Mouse (Mus musculus) heart, postnatal 25 days (tissue): Measurements from ENCODE around the gene Cmklr1. TPM values are rescaled to one million over a fixed set of nuclear protein-coding genes. Genes with fewer than 3 reads are reported as not detected.
"Not testable (repeated sequence)": the region's sequence is repeated elsewhere in the genome, so short reads cannot be mapped to it uniquely, and the experiment has no call there.

Source experiments
- DNase-seq: peaks from one replicate; pipeline ENCODE4 v3.0.0; 2022; ENCODE audit warnings: low spot score
- intact Hi-C: fragments of 180-260 bp; cut with DNase I; formaldehyde crosslinking; loops from one replicate; pipeline ENCODE4 v1.15.1; 2025
- total RNA-seq, 2 experiments: library from RNA; stranded (reverse); gene quantifications; 2 replicates each; pipeline ENCODE4 v1.2.3; 2021

Cmklr1 gene
- total RNA-seq, 2 experiments from 2014 or later = 23.6 to 29.9 TPM

GRCm38 (mm10) chr5:113600181-113600580 lies 50.0 kb downstream of the Cmklr1 start:
- no peak for DNase-seq
- intact Hi-C loops = no loop called here

GRCm38 (mm10) chr5:113596780-113597353 lies 53.4 kb downstream of the Cmklr1 start:
- intact Hi-C loops = no loop called here
- no peak for DNase-seq

- intact Hi-C loops = no loop called here
- no peak for DNase-seq
Measured at GRCm38 (mm10) chr5:113596252-113596651, 54.0 kb downstream of the Cmklr1 start.

DNA sequence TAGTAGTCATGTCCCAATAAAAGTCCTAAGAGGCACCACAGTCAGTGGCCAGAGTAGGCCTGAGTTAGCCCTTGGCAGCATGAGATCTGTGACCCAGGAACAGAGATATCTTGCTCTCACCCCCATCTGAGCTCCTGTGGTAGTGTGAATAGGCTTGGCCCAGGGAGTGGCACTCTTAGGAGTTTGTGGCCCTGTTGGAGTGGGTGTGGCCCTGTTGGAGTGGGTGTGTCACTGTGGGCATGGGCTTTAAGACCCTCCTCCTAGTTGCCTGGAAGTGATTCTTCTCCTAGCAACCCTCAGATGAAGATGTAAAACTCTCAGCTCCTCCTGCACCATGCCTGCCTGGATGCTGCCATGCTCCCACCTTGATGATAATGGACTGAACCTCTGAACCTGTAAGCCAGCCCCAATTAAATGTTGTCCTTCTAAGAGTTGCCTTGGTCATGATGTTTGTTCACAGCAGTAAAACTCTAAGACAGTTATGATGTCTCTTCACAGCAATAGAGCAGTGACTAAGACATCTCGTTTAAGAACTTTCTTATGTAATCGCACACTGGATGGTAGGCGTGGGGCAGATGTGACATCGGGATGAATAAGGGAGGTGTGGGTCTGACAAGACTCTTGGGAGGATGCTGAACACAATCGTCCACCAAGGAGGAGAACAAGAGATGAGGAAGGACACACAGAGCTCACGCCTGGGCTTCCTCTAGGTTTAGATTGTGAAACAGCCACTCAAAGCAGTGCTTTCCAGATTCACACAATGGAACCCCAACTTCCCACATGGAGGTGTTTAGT lies 56.1 kb downstream of the Cmklr1 start:
- intact Hi-C loops = no loop called here

DNA sequence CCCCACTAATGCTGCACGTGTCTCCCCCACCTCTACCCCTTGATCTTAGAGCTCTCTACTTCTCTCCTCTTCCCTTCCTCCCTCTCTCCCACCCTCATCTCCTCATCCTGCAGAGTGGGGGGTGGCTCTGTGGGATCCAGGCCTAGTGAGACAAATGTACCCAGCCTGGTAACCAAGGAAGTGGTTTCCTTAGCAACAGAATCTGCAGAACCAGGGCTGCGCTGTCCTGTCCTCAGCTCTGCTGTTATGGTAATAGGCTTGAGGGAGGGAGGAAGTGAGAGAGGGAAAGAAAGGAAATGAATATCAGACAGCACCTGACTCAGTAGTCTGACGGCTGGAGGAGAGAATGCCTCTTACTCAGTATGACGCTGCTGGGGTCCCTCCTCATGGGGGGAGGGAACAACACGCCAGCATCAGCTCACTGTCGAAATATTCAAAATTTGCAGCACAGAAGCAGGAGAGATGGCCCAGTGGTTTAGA lies 58.4 kb downstream of the Cmklr1 start:
- intact Hi-C loops = no loop called here
- no peak for DNase-seq

More for the DNA sequence above, 56.1 kb downstream of the Cmklr1 start:
- DNase-seq = no peak

- intact Hi-C loops = no loop called here
- DNase-seq = no peak
Measured at GRCm38 (mm10) chr5:113591166-113591565, 59.1 kb downstream of the Cmklr1 start.

GRCm38 (mm10) chr5:113590010-113590640 lies 60.1 kb downstream of the Cmklr1 start:
- intact Hi-C loops = no loop called here

DNA sequence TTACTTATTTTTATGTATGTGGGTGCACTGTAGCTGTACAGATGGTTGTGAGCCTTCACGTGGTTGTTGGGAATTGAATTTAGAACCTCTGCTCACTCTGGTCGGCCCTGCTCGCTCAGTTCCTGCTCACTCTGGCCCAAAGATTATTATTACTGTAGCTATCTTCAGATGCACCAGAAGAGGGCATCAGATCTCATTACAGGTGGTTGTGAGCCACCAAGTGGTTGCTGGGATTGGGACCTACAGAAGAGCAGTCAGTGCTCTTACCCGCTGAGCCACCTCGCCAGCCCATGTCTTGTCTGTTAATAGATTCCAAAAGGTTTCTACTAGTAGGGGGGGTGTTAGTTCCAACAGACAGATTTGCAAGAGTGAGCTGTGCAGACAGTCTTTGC lies 63.8 kb downstream of the Cmklr1 start:
- DNase-seq, intact Hi-C loops: not testable (repeated sequence)

More at GRCm38 (mm10) chr5:113590010-113590640, 60.1 kb downstream of the Cmklr1 start:
- DNase-seq = no peak

GRCm38 (mm10) chr5:113585619-113586457 lies 64.4 kb downstream of the Cmklr1 start:
- DNase-seq, intact Hi-C loops: not testable (repeated sequence)

DNA sequence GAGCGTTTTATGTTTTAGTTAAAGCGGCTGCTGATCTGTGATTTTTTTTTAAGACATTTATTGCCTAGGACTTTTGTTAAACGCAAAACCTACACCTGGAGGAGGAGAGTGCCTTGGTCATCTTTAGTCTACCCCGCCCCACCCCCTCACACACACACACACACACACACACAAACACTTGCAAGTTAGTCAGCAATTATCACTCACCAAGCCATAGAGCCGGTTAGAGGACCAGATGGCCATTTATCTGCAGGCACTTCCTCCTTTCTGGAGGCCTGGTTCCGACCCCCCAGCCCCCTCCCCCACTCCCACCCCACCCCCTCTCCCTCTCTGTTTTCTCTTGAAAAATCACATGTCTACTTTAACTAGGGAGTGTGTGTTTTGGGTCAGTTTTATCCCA lies 65.8 kb downstream of the Cmklr1 start:
- DNase-seq = no peak
- intact Hi-C loops = no loop called here

GRCm38 (mm10) chr5:113583424-113584162 lies 66.6 kb downstream of the Cmklr1 start:
- intact Hi-C loops = loop anchor here (2.0 kb wide), 1 partner anchor 139 kb away; no protein-coding TSS in a partner anchor
- no peak for DNase-seq

GRCm38 (mm10) chr5:113580801-113581200 lies 69.4 kb downstream of the Cmklr1 start:
- DNase-seq = no peak
- intact Hi-C loops = no loop called here

GRCm38 (mm10) chr5:113580248-113580647 lies 70.0 kb downstream of the Cmklr1 start:
- DNase-seq = no peak
- intact Hi-C loops = no loop called here

DNA sequence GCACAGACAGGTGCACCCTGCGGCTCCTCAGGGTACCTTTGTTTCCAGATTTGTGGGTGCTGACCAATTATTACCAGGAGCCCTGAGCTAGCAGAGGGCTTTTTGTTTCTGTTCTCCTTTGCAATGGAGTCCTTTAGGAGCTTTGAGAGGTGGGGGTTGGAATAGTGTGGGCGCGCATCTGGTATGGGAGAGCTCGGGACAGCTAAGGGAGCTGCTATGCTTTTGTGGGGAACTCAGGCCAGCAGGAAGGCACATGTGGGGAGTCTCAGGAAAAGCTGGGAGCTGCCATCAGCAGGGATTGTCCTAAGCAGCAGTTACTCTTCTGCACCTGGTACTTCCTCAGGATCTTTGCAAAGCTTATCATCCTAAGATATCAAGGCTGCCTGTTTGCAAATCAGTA lies 71.1 kb downstream of the Cmklr1 start:
- DNase-seq = no peak
- intact Hi-C loops = no loop called here

DNA sequence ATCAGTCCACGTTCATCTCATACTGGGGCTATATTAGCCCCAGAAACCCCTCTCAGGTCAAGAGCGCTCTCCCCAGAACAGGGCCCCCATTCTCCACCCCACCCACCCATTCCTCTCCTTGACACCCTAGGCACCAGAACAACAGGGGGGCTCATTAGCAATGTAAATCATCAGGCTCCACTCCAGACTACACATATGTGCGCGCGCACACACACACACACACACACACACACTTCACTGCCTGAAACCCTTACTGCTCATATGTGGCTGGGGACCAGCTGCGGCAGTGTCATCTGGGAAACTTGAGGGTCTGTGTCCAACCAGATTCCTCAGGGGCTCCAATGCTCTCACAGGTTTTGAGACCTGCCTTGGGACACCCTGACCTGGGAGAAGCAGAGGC lies 71.8 kb downstream of the Cmklr1 start:
- intact Hi-C loops = no loop called here
- no peak for DNase-seq

DNA sequence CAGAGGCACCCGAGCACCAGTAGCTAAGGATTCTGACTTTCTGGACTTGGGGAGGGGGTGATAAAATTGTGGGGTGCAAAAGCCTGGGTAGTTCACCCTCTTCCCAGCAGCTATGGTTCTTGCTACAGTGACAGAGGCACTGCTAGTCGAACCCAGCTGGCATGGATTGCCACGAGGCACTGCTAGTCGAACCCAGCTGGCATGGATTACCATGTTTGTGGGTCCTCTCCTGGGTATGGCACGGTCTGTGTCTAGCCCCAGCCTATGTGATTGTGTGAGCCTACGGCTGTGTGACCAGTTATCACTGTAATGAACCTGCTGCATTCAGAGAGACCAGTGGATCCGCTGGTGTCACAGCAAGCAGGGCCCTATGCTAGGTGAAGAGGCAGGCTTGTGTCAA lies 72.7 kb downstream of the Cmklr1 start:
- DNase-seq = no peak

DNA sequence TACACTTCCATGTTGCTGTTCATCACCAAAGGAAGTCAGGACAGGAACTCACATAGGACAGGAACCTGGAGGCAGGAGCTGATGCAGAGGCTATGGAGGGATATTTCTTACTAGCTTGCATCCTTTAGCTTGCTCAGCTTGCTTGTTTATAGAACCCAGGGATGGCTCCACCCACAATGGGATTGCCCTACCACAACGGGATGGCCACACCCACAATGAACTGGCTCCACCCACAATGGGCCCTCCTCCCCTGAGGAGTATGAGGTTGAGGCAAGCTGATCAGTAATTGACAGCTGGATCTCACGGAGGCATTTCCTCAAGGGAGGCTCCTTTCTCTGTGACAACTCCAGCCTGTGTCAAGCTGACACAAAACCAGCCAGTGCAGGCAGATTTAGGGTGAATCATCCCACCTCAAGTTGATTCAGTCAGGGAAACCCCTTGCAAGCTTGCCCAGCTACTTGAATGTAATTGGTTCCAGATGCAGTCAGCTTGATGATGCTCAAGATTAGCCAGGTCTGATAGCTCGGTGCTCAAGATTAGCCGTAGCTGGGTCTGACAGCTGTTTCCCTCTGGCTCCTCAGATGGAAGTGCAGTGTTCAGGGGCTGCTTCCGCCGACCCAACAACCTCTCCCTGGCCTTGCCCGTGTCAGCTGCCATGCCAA lies 80.0 kb downstream of the Cmklr1 start:
- no peak for DNase-seq
- intact Hi-C loops = no loop called here

More for the DNA sequence above, 72.7 kb downstream of the Cmklr1 start:
- intact Hi-C loops = no loop called here

DNA sequence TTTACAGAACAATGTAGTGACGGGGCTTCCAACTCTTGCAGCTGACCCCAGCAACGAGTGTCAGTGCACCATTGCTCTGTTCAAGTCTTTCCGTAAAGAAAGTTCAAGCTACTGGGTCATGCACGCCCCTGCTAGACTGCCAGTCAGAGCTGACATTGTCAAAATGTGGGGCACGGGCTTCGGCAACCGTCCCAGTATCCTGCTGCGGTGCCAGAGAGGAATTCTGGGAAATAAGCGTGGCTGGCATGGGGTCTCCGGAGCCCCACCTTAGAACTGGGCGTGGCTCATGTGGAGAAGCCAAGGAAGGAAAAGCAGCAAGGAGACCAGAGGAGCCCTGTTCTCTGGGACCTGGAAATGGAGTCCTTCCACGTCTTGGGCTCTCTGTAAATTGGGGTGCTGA lies 84.4 kb downstream of the Cmklr1 start:
- intact Hi-C loops = no loop called here

More for the DNA sequence above, 84.4 kb downstream of the Cmklr1 start:
- DNase-seq = no peak
